Mouse (Mus musculus): ENCODE results near the gene Ndufs4. TPM values are rescaled to one million over a fixed set of nuclear protein-coding genes. Genes with fewer than 3 reads are reported as not detected.

The Ndufs4 gene
- polyA plus RNA-seq, 1 experiment, result 90.4 TPM

DNA sequence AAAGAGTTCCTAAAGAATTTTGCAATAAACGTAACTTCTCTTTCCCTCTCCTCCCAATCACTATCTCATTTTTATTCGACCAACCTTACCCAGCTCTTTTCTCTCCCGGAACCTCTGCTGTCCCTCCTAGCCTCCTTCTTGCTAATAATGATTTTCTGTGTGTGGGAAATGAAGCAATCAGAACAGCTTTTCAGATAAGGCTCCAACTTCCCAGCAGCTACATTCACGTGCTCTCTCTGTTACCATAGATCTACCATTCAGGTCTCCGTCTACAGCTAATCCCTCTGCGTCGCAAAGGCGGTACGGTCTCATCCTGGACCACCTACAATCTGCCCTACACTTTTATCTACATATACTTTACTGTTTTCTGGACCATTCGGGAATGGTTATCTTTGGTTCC is 8.8 kb upstream of the Ndufs4 start:
- peak; percentile 6 for DNase-seq (ENCODE audit: low read depth)
- TF ChIP-seq POLR2A (IDR thresholded peaks at IDR 0.05; ENCODE audit: borderline replicate concordance, extremely low read depth, insufficient read depth, insufficient read length, poor library complexity, severe bottlenecking), result no peak
- no peak for TF ChIP-seq CTCF (IDR thresholded peaks at IDR 0.05; ENCODE audit: borderline replicate concordance, extremely low read depth, insufficient read depth, insufficient read length)

DNA sequence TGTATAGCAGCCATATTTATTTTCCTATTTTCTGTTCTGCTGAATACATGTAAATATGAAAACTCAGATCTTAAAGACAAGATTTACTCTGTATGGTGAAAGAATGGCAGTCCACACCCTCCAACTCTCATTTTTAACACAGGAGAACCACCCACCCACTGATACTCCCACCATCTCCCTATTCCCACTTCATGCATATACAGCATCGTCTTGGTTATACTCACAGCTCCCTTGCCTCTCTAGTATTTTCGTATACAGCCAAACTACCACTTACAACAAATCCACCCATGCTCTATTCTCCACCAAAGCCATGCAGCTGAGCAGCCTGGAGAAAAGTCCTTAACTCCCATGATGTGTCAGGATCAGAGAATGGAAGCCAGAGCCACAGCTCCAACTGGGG is 6.7 kb upstream of the Ndufs4 start:
- no peak for DNase-seq (ENCODE audit: low read depth)
- no peak for TF ChIP-seq POLR2A (IDR thresholded peaks at IDR 0.05; ENCODE audit: borderline replicate concordance, extremely low read depth, insufficient read depth, insufficient read length, poor library complexity, severe bottlenecking)
- no peak for TF ChIP-seq CTCF (IDR thresholded peaks at IDR 0.05; ENCODE audit: borderline replicate concordance, extremely low read depth, insufficient read depth, insufficient read length)

DNA sequence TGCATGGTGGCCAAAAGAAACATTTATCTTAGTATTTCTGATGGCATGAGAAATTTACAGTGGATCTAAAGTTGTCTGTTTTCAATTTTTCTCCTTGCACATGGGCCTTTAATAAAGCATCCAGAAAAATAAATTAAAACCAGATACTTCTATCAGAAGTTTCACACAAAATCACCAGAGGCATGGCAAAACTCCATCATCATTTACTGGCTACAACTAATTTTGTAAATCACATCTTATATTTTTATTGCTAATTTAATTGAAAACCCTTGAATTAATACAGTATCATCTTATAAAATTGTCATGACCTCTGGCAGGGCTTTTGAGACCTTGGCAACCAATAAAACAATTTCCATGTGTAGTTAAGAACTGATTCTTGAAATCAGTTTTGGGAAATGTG is 4.4 kb upstream of the Ndufs4 start:
- TF ChIP-seq CTCF (IDR thresholded peaks at IDR 0.05; ENCODE audit: borderline replicate concordance, extremely low read depth, insufficient read depth, insufficient read length) (no peak), POLR2A (IDR thresholded peaks at IDR 0.05; ENCODE audit: borderline replicate concordance, extremely low read depth, insufficient read depth, insufficient read length, poor library complexity, severe bottlenecking) (no peak)
- no peak for DNase-seq (ENCODE audit: low read depth)

DNA sequence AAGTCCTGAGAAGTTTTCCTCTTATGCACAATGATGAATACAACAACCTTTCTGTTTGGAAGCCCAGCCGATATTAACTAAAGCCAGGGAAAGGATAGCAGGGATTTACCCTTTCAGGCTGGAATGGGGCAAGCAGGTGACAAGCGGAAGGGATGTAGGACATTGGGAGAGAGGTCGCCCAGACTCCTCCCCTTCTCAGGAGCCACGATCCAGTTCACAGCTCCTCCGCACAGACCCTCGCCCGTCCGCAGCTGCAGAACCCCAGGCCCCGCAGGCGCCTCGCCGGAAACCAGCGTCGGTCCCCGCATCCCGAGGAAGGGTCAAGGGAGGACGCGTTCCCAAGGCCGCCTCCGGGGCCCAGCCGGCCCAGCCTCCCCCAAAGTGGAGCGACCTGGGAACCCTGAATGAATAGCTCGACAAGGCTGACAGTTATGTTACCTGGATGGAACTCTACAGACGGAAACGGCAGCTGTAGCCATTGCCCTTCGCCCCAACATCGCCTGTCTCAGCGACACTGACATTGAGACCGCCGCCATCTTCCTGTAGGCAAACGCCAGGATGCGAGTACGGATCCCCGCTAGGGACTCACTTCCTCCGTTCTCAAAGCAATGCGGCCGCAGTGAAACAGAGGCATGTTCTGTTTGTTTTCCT is 412 bp downstream of the Ndufs4 start:
- peak; percentile 97 for DNase-seq (ENCODE audit: low read depth)
- TF ChIP-seq CTCF (IDR thresholded peaks at IDR 0.05; ENCODE audit: borderline replicate concordance, extremely low read depth, insufficient read depth, insufficient read length) (no peak), POLR2A (IDR thresholded peaks at IDR 0.05; ENCODE audit: borderline replicate concordance, extremely low read depth, insufficient read depth, insufficient read length, poor library complexity, severe bottlenecking) (peak; percentile 73; the same call in 1 of the 2 replicates)

DNA sequence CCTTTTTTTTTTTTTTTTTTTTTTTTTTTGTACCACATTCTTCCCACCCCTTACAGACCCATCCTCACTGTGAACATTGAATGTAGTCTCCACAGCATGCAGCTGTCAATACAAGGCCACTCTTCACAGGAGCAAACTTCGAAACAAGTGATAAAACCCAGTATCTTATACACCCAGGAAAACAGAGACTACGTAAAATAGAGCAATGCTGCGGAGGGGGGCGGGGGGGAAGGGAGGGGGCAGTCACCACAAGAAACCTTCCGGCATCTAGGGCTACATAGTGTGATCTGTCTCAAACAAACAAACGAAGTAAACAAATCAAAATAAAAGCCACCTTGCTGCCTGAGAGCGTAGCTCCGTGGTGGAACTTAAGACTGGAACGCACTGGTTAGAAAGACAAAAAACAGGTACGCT is 977 bp downstream of the Ndufs4 start:
- peak; percentile 2 for DNase-seq (ENCODE audit: low read depth)

DNA sequence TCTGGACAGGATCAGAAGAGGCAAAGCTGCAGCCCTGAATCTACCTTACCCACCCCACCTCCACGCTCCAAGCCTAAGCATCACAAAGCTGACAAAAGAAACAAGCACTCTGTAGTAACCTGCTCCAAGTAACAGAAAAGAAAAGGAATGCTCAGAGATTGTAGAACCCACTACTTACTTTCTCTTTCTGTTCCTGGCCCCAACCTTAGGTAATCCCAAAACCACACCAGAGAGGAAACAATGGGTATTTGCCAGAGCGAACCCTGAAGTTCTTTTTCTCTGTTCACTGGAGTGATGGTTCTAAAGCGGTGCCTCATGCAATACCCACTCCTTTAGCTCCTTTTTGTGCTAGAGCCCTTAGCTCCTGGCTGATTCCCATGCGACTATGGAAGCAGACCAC is 11.5 kb downstream of the Ndufs4 start:
- TF ChIP-seq POLR2A (IDR thresholded peaks at IDR 0.05; ENCODE audit: borderline replicate concordance, extremely low read depth, insufficient read depth, insufficient read length, poor library complexity, severe bottlenecking), result no peak
- no peak for TF ChIP-seq CTCF (IDR thresholded peaks at IDR 0.05; ENCODE audit: borderline replicate concordance, extremely low read depth, insufficient read depth, insufficient read length)
- DNase-seq (ENCODE audit: low read depth), result no peak

More for the DNA sequence above, 977 bp downstream of the Ndufs4 start:
- TF ChIP-seq CTCF (IDR thresholded peaks at IDR 0.05; ENCODE audit: borderline replicate concordance, extremely low read depth, insufficient read depth, insufficient read length) (no peak), POLR2A (IDR thresholded peaks at IDR 0.05; ENCODE audit: borderline replicate concordance, extremely low read depth, insufficient read depth, insufficient read length, poor library complexity, severe bottlenecking) (no peak)

DNA sequence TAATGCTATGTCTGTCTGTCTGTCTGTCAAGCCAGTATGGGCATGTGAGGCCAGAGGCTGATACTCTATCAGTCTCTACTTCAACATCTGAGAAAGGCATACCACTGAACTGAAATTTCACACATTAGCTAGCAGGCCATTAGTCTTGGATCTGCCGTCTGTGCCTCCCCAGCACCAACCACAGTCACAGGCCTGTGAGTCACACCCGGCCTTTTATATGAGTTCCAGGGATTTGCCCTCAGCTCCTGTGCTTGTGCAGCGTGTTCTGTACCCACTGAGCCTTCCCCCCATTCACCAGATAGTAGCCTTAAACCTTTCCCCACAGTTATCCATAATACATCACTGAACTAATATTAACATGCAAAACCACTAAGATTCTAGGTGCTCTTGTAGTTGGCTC is 26.0 kb downstream of the Ndufs4 start:
- no peak for DNase-seq (ENCODE audit: low read depth)
- TF ChIP-seq POLR2A (IDR thresholded peaks at IDR 0.05; ENCODE audit: borderline replicate concordance, extremely low read depth, insufficient read depth, insufficient read length, poor library complexity, severe bottlenecking) (no peak), CTCF (IDR thresholded peaks at IDR 0.05; ENCODE audit: borderline replicate concordance, extremely low read depth, insufficient read depth, insufficient read length) (no peak)

DNA sequence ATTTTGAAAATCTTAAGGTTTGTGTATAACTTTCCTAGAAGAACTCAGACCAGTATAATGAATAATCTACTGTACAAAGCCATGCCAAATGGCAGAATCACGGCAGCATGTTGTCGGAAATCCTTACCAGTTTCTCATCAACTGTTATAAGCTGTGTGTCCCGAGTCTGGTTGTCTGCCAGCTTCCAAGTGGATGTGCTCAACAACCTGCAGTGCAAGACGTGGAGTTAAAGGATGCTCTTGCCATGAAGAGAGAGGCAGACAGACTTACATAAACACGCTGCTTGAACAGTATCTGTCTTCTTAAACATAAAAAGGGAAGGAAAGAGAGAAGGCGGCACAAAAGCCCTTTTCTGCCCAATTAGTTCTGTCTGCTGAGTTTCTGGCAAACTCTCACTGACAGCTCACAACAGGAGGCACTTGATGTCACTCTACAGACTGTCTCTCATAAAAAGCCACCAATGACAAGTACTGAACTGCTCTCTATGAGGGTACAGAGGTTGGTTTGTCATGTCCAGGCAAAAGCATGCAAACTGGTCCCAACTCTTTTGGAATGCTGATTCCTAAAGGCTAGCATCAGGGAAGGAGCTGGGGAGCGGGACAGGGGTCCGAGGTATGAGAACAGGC is 36.6 kb downstream of the Ndufs4 start:
- TF ChIP-seq POLR2A (IDR thresholded peaks at IDR 0.05; ENCODE audit: borderline replicate concordance, extremely low read depth, insufficient read depth, insufficient read length, poor library complexity, severe bottlenecking) (no peak), CTCF (IDR thresholded peaks at IDR 0.05; ENCODE audit: borderline replicate concordance, extremely low read depth, insufficient read depth, insufficient read length) (no peak)
- DNase-seq (ENCODE audit: low read depth), result peak; percentile 83

DNA sequence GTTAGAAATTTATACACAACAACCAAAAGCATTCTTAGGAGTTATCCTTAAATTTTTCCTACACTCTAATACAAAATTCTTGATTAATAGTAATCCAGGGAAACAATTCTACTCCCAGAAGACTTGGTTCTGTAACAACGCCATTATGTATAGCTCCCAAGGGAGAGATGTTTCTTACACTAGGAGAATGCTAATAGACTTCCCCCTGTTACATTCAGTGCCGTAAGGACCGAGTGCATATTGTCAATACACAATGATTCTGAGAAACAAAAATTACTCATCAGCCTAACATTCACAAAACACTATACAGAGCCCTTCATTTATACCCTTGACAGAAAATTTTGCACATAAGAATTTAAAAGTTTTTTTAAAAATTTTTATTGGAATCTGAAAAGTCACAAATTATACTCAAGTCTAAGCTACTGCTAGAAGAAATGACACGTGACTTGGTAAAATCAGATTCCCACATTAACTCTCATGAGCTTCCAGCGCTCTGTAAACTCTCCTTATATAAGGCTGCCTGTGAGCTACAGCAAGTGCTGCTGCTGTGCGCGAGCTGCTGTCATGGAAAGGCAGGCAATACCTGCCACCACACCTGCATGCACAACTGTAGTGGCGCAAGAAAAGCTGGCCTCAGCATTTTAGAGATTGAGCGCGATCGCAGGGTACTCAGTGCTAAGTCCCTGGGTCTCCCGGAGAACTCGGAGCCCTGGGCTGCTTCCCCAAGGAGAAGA is 42.9 kb downstream of the Ndufs4 start:
- peak; percentile 31 for DNase-seq (ENCODE audit: low read depth)
- TF ChIP-seq POLR2A (IDR thresholded peaks at IDR 0.05; ENCODE audit: borderline replicate concordance, extremely low read depth, insufficient read depth, insufficient read length, poor library complexity, severe bottlenecking), result no peak

DNA sequence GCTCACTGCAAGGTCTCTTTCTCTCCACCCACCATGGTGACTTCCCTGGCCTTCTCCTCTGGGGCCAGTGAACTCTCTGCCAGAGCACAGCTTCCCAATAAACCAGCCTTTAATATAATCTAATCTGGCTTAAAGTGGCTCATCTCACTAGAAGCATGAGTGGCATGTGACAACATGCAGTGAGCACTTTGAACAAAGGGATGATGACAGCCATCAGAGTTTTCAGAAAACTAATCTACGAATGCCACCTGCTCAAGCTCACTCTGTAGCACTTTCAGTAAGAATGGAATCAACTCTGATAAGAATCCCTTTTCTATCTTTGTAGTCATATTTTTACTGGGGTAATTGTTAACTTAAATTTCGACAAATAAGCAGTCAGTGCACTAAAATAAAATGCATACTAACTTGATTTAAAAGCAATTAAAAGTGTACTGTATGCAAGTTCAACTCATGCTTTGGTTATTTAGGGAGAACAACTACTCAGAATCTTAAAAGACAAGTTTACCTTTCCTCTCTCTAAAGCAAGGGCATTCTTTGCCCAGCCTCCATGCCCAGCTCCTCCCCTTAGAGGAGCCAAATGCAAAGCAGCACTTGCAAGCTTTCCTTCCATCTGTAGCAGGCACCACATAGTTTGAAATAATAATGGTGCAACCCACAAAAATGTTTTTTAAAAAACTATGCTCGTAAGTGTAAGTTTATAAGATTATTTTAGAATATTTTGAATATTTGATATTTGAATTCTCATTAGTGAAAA is 43.7 kb downstream of the Ndufs4 start:
- no peak for DNase-seq (ENCODE audit: low read depth)
- TF ChIP-seq POLR2A (IDR thresholded peaks at IDR 0.05; ENCODE audit: borderline replicate concordance, extremely low read depth, insufficient read depth, insufficient read length, poor library complexity, severe bottlenecking) (no peak), CTCF (IDR thresholded peaks at IDR 0.05; ENCODE audit: borderline replicate concordance, extremely low read depth, insufficient read depth, insufficient read length) (no peak)

DNA sequence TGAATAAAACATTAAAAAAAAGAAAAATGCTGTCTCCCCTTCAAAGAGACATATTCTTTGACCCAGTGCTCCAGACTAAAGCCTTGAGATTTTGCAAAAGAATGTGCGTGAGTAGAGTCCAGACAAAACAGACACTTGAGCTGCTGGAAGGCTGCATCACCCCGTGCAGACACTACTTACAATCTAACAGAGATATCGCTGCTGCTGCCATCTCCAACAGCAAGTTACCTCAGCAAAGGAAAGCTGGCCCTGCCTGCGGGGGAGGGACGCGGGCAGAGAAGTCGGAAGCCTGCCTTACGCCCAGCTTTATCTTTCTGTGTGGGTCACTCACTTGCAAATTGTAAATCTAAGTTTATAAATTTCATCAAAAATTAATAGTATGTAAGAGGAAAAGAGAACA is 45.1 kb downstream of the Ndufs4 start:
- no peak for TF ChIP-seq CTCF (IDR thresholded peaks at IDR 0.05; ENCODE audit: borderline replicate concordance, extremely low read depth, insufficient read depth, insufficient read length)
- DNase-seq (ENCODE audit: low read depth), result peak; percentile 55
